Mouse (Mus musculus) yolk sac, embryonic 10.5 days (tissue): Measurements from ENCODE around the gene Mobp.

ENCODE experiments used
- DNase-seq: peaks from one replicate; pipeline ENCODE4 v3.0.0-alpha.2; 2017; ENCODE audit warnings: low spot score

Mobp gene

GRCm38 (mm10) chr9:120134529-120135160 is 14.9 kb upstream of the Mobp start:
- DNase-seq, result no peak

GRCm38 (mm10) chr9:120135454-120135853 is 14.1 kb upstream of the Mobp start:
- DNase-seq, result no peak

GRCm38 (mm10) chr9:120140652-120141051 is 8.9 kb upstream of the Mobp start:
- peak; percentile 42 for DNase-seq

- DNase-seq, result no peak
Measured at GRCm38 (mm10) chr9:120144474-120144873, 5.0 kb upstream of the Mobp start.

- no peak for DNase-seq
Measured at GRCm38 (mm10) chr9:120151152-120151551, 1.6 kb downstream of the Mobp start.

- no peak for DNase-seq
Measured at GRCm38 (mm10) chr9:120151906-120152399, 2.4 kb downstream of the Mobp start.

GRCm38 (mm10) chr9:120158047-120158446 is 8.5 kb downstream of the Mobp start:
- DNase-seq, result no peak

GRCm38 (mm10) chr9:120163862-120164261 is 14.4 kb downstream of the Mobp start:
- no peak for DNase-seq

- no peak for DNase-seq
Measured at GRCm38 (mm10) chr9:120167826-120168225, 18.3 kb downstream of the Mobp start.

- DNase-seq, result peak; percentile 11
Measured at GRCm38 (mm10) chr9:120171295-120171694, 21.8 kb downstream of the Mobp start.

- DNase-seq, result no peak
Measured at GRCm38 (mm10) chr9:120174436-120175137, 25.1 kb downstream of the Mobp start.

GRCm38 (mm10) chr9:120178813-120179212 is 29.3 kb downstream of the Mobp start:
- no peak for DNase-seq

GRCm38 (mm10) chr9:120184499-120184898 is 35.0 kb downstream of the Mobp start:
- no peak for DNase-seq

- no peak for DNase-seq
Measured at GRCm38 (mm10) chr9:120186856-120187255, 37.3 kb downstream of the Mobp start.

GRCm38 (mm10) chr9:120190891-120191290 is 41.4 kb downstream of the Mobp start:
- no peak for DNase-seq

- peak; percentile 40 for DNase-seq
Measured at GRCm38 (mm10) chr9:120191362-120192098, 42.0 kb downstream of the Mobp start.

GRCm38 (mm10) chr9:120192742-120193141 is 43.2 kb downstream of the Mobp start:
- no peak for DNase-seq

- DNase-seq, result no peak
Measured at GRCm38 (mm10) chr9:120200873-120201272, 51.4 kb downstream of the Mobp start.

- DNase-seq, result no peak
Measured at GRCm38 (mm10) chr9:120201743-120202142, 52.2 kb downstream of the Mobp start.

GRCm38 (mm10) chr9:120202683-120203082 is 53.2 kb downstream of the Mobp start:
- no peak for DNase-seq

GRCm38 (mm10) chr9:120203936-120204335 is 54.4 kb downstream of the Mobp start:
- no peak for DNase-seq

GRCm38 (mm10) chr9:120206897-120207296 is 57.4 kb downstream of the Mobp start:
- DNase-seq, result no peak

GRCm38 (mm10) chr9:120210068-120210467 is 60.6 kb downstream of the Mobp start:
- no peak for DNase-seq
